Mouse (Mus musculus) heart, adult 9 months (tissue): ENCODE results near the gene Tmbim7.

Experiments
- DNase-seq, 2 experiments: peaks; one replicate each; pipeline ENCODE4 v3.0.0; 2022; ENCODE audit warnings: low spot score in 2 of 2

Tmbim7 gene

GRCm38 (mm10) chr5:3665225-3665624, 14.2 kb downstream of the Tmbim7 start:
- DNase-seq: no peak

GRCm38 (mm10) chr5:3666585-3666984, 15.6 kb downstream of the Tmbim7 start:
- no peak for DNase-seq

GRCm38 (mm10) chr5:3669938-3670554, 19.1 kb downstream of the Tmbim7 start:
- no peak for DNase-seq

- DNase-seq: no peak
These were observed 37.3 kb downstream of the Tmbim7 start for GRCm38 (mm10) chr5:3688298-3688697.

GRCm38 (mm10) chr5:3691283-3691682, 40.3 kb downstream of the Tmbim7 start:
- no peak for DNase-seq

- no peak for DNase-seq
These were observed 42.0 kb downstream of the Tmbim7 start for GRCm38 (mm10) chr5:3692956-3693355.

- no peak for DNase-seq
These were observed 44.2 kb downstream of the Tmbim7 start for GRCm38 (mm10) chr5:3695191-3695590.

- no peak for DNase-seq
These were observed 45.0 kb downstream of the Tmbim7 start for GRCm38 (mm10) chr5:3696031-3696430.

GRCm38 (mm10) chr5:3700025-3700424, 49.0 kb downstream of the Tmbim7 start:
- no peak for DNase-seq

GRCm38 (mm10) chr5:3702180-3702579, 51.2 kb downstream of the Tmbim7 start:
- DNase-seq: no peak

GRCm38 (mm10) chr5:3715800-3716199, 64.8 kb downstream of the Tmbim7 start:
- no peak for DNase-seq

GRCm38 (mm10) chr5:3719371-3719770, 68.4 kb downstream of the Tmbim7 start:
- DNase-seq: no peak

- DNase-seq: no peak
These were observed 71.9 kb downstream of the Tmbim7 start for GRCm38 (mm10) chr5:3722873-3723272.

GRCm38 (mm10) chr5:3723415-3723814, 72.4 kb downstream of the Tmbim7 start:
- DNase-seq: no peak

- no peak for DNase-seq
These were observed 74.5 kb downstream of the Tmbim7 start for GRCm38 (mm10) chr5:3725491-3725890.

GRCm38 (mm10) chr5:3728820-3729219, 77.8 kb downstream of the Tmbim7 start:
- no peak for DNase-seq
